Mouse (Mus musculus): ENCODE measurements around the gene Tlr6. TPM values are rescaled to one million over a fixed set of nuclear protein-coding genes. Genes with fewer than 3 reads are reported as not detected.

Gene Tlr6
- polyA plus RNA-seq, 1 experiment = 0.87 TPM

GRCm38 (mm10) chr5:64958991-64959842 lies 680 bp downstream of the Tlr6 start:
- H3K27me3 ChIP-seq (ENCODE audit: control insufficient read depth, insufficient read depth, insufficient read length) = no peaks in the 10 kb centered on the region
- H3K79me2 ChIP-seq (ENCODE audit: control insufficient read depth, insufficient read depth) = no peaks in the 10 kb centered on the region
- peak overlapping the region; percentile 52 for H3ac ChIP-seq (ENCODE audit: control insufficient read depth, insufficient read length, low read depth)
- no peaks in the 10 kb centered on the region for H3K79me3 ChIP-seq (ENCODE audit: low read depth)
- peak overlapping the region; percentile 21 for H3K4me3 ChIP-seq (ENCODE audit: insufficient read depth, poor library complexity, severe bottlenecking)
- TF ChIP-seq MAX (IDR thresholded peaks at IDR 0.05) (peak; percentile 37), FOSL1 (IDR thresholded peaks at IDR 0.05; ENCODE audit: insufficient read depth, low read length, poor library complexity, severe bottlenecking) (no peak), CTCF (IDR thresholded peaks at IDR 0.05; ENCODE audit: control insufficient read depth, insufficient read depth, insufficient read length) (no peak), USF1 (IDR thresholded peaks at IDR 0.05; ENCODE audit: low read depth) (peak; percentile 92), MYOG (IDR thresholded peaks at IDR 0.05; ENCODE audit: control insufficient read depth, extremely low read depth, insufficient read length) (no peak), MYOD1 (IDR thresholded peaks at IDR 0.05; ENCODE audit: control insufficient read depth, insufficient read length, low read depth) (no peak), CEBPB (IDR thresholded peaks at IDR 0.05; ENCODE audit: low read depth) (no peak)
- no peaks in the 10 kb centered on the region for H3K36me3 ChIP-seq (ENCODE audit: control insufficient read depth, insufficient read depth)

DNA sequence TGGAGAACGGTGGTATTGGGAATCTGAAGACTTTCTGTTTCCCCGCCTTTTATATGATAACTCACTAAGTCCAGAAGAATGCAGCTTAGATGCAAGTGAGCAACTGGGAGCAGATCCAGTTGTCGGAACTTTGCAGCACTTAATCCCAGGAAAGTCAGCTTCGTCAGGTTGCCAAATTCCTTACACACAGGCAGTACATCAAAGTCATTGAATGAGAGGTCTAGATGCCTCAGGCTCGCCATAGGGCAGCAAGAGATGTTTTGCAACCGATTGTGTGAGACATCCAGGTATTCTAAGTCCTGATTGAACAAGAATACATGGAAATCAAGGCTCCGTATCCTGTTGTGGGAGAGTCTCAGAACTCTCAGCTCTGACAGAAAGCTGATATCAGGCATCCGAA lies 5.0 kb downstream of the Tlr6 start:
- H3K27me3 ChIP-seq (ENCODE audit: control insufficient read depth, insufficient read depth, insufficient read length) = no peaks in the 10 kb centered on the region
- no peaks in the 10 kb centered on the region for H3K79me3 ChIP-seq (ENCODE audit: low read depth)
- H3K4me3 ChIP-seq (ENCODE audit: insufficient read depth, poor library complexity, severe bottlenecking) = no peak overlapping the region
- no peak overlapping the region for H3ac ChIP-seq (ENCODE audit: control insufficient read depth, insufficient read length, low read depth)
- TF ChIP-seq CTCF (IDR thresholded peaks at IDR 0.05; ENCODE audit: control insufficient read depth, insufficient read depth, insufficient read length) (no peak), MAX (IDR thresholded peaks at IDR 0.05) (no peak), FOSL1 (IDR thresholded peaks at IDR 0.05; ENCODE audit: insufficient read depth, low read length, poor library complexity, severe bottlenecking) (no peak), USF1 (IDR thresholded peaks at IDR 0.05; ENCODE audit: low read depth) (no peak), CEBPB (IDR thresholded peaks at IDR 0.05; ENCODE audit: low read depth) (no peak), MYOG (IDR thresholded peaks at IDR 0.05; ENCODE audit: control insufficient read depth, extremely low read depth, insufficient read length) (no peak), MYOD1 (IDR thresholded peaks at IDR 0.05; ENCODE audit: control insufficient read depth, insufficient read length, low read depth) (no peak)
- no peaks in the 10 kb centered on the region for H3K79me2 ChIP-seq (ENCODE audit: control insufficient read depth, insufficient read depth)
- H3K36me3 ChIP-seq (ENCODE audit: control insufficient read depth, insufficient read depth) = no peaks in the 10 kb centered on the region

DNA sequence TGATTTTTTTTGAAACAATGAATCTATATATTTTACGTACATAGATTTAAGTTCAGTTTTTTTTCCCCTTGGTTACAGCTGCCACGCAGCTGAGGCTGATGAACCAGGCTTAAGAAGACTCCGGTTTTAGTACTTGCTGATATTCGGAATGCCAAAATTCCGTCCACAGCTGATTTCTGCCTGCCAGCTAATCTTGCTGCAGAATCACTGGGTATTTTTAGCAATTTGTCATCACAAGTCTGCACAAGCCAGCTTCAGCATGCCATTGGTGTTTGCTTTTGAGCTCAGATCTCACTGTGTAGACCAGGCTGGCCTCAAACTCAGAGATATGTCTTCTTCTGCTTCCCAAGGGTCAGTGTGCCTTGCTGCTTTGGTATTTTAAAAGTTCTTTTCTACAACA lies 8.4 kb downstream of the Tlr6 start:
- Histone ChIP-seq H3ac (ENCODE audit: control insufficient read depth, insufficient read length, low read depth) (no peak overlapping the region), H3K36me3 (ENCODE audit: control insufficient read depth, insufficient read depth) (no peaks in the 10 kb centered on the region), H3K79me3 (ENCODE audit: low read depth) (no peaks in the 10 kb centered on the region), H3K4me3 (ENCODE audit: insufficient read depth, poor library complexity, severe bottlenecking) (no peak overlapping the region), H3K79me2 (ENCODE audit: control insufficient read depth, insufficient read depth) (no peaks in the 10 kb centered on the region), H3K27me3 (ENCODE audit: control insufficient read depth, insufficient read depth, insufficient read length) (no peaks in the 10 kb centered on the region)
- TF ChIP-seq USF1 (IDR thresholded peaks at IDR 0.05; ENCODE audit: low read depth) (no peak), MYOD1 (IDR thresholded peaks at IDR 0.05; ENCODE audit: control insufficient read depth, insufficient read length, low read depth) (no peak), MYOG (IDR thresholded peaks at IDR 0.05; ENCODE audit: control insufficient read depth, extremely low read depth, insufficient read length) (no peak), CTCF (IDR thresholded peaks at IDR 0.05; ENCODE audit: control insufficient read depth, insufficient read depth, insufficient read length) (no peak), FOSL1 (IDR thresholded peaks at IDR 0.05; ENCODE audit: insufficient read depth, low read length, poor library complexity, severe bottlenecking) (no peak), MAX (IDR thresholded peaks at IDR 0.05) (no peak), CEBPB (IDR thresholded peaks at IDR 0.05; ENCODE audit: low read depth) (no peak)

DNA sequence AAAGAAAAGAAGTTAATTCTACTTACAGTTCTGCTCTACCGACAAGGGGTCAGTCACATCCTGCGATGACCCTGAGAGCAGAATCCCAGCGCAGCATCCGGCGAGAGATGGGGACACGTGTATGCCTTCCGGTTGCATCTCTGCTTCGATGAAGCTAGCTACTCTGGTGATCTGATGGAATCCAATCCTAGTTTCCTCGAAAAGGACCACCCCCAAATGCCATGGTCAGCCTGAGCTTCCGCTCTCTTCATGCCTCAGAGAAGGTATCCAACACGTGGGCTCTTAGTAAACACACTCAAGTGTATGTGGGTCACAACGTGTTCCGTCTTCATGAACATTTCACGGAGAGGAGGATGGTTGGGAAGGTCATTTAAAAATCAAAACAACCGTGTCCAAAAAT lies 27.1 kb downstream of the Tlr6 start:
- TF ChIP-seq USF1 (IDR thresholded peaks at IDR 0.05; ENCODE audit: low read depth) (no peak), FOSL1 (IDR thresholded peaks at IDR 0.05; ENCODE audit: insufficient read depth, low read length, poor library complexity, severe bottlenecking) (no peak), CTCF (IDR thresholded peaks at IDR 0.05; ENCODE audit: control insufficient read depth, insufficient read depth, insufficient read length) (no peak), MYOG (IDR thresholded peaks at IDR 0.05; ENCODE audit: control insufficient read depth, extremely low read depth, insufficient read length) (no peak), CEBPB (IDR thresholded peaks at IDR 0.05; ENCODE audit: low read depth) (no peak)
- no peak overlapping the region for H3K4me3 ChIP-seq (ENCODE audit: insufficient read depth, poor library complexity, severe bottlenecking)
- H3K36me3 ChIP-seq (ENCODE audit: control insufficient read depth, insufficient read depth) = no peaks in the 10 kb centered on the region
- no peaks in the 10 kb centered on the region for H3K79me3 ChIP-seq (ENCODE audit: low read depth)
- no peaks in the 10 kb centered on the region for H3K79me2 ChIP-seq (ENCODE audit: control insufficient read depth, insufficient read depth)
- no peaks in the 10 kb centered on the region for H3K27me3 ChIP-seq (ENCODE audit: control insufficient read depth, insufficient read depth, insufficient read length)
- H3ac ChIP-seq (ENCODE audit: control insufficient read depth, insufficient read length, low read depth) = no peak overlapping the region

- no peaks in the 10 kb centered on the region for H3K79me2 ChIP-seq (ENCODE audit: control insufficient read depth, insufficient read depth)
- no peaks in the 10 kb centered on the region for H3K36me3 ChIP-seq (ENCODE audit: control insufficient read depth, insufficient read depth)
- no peak overlapping the region for H3K4me3 ChIP-seq (ENCODE audit: insufficient read depth, poor library complexity, severe bottlenecking)
- H3K79me3 ChIP-seq (ENCODE audit: low read depth) = no peaks in the 10 kb centered on the region
- H3ac ChIP-seq (ENCODE audit: control insufficient read depth, insufficient read length, low read depth) = no peak overlapping the region
- TF ChIP-seq MAX (IDR thresholded peaks at IDR 0.05) = no peak
- TF ChIP-seq MYOG (IDR thresholded peaks at IDR 0.05; ENCODE audit: control insufficient read depth, extremely low read depth, insufficient read length) = no peak
- TF ChIP-seq CEBPB (IDR thresholded peaks at IDR 0.05; ENCODE audit: low read depth) = no peak
- TF ChIP-seq USF1 (IDR thresholded peaks at IDR 0.05; ENCODE audit: low read depth) = no peak
- no peak for TF ChIP-seq MYOD1 (IDR thresholded peaks at IDR 0.05; ENCODE audit: control insufficient read depth, insufficient read length, low read depth)
- no peak for TF ChIP-seq FOSL1 (IDR thresholded peaks at IDR 0.05; ENCODE audit: insufficient read depth, low read length, poor library complexity, severe bottlenecking)
- no peak for TF ChIP-seq CTCF (IDR thresholded peaks at IDR 0.05; ENCODE audit: control insufficient read depth, insufficient read depth, insufficient read length)
- H3K27me3 ChIP-seq (ENCODE audit: control insufficient read depth, insufficient read depth, insufficient read length) = no peaks in the 10 kb centered on the region
Measured at GRCm38 (mm10) chr5:64932215-64932614, 27.7 kb downstream of the Tlr6 start.

All from C2C12 (cell line).